In the genomic region with DNA sequence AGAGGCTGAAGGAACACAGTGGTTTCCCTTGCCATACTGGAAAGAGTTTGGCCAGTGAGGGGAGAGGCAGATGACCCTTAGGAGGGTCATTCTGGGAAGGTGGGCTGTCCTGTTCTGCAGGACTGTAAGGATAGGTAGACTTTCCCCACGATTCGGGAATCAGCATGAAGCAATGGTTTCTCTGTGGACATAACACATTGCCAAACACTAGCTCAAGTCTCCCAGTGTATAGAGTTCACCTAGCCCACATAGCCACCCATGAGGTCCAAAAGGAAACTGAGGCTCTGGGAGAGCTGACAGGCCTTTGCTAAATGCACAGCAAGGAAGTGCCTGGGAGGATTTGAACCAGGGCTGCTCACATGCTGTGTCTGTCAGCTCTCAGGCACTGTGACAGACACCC, we compare ENCODE assay signal across 21 mouse cellular contexts. TPM values are rescaled to one million over a fixed set of nuclear protein-coding genes. Genes with fewer than 3 reads are reported as not detected.
A peak's percentile ranks its signal among the peaks of the same experiment; 100 is the strongest.
DNase-seq lines count a peak whose midpoint lies in the region; ATAC-seq and TF ChIP-seq lines count a peak whose summit lies in the region.
"Had no signal": no experiment of that assay in that cellular context is flagged by ENCODE, and none has a peak within 500 bp of the region (broad histone marks: within the 10 kb centered on the region; RNA-seq: fewer than 3 reads in every experiment).

No protein-coding gene starts in this region.

- peaks cover 21% of the 10 kb centered on the region for H3K36me3 ChIP-seq in intestine, postnatal 0 days (ENCODE audit: control insufficient read depth, insufficient read depth)
- no peaks in the 10 kb centered on the region for H3K36me3 ChIP-seq in intestine, embryonic 15.5 days
- no peaks in the 10 kb centered on the region for H3K36me3 ChIP-seq in testis, adult 2 months (ENCODE audit: control insufficient read depth, insufficient read depth, low read length)
- no peaks in the 10 kb centered on the region for H3K36me3 ChIP-seq in midbrain, embryonic 11.5 days (ENCODE audit: control insufficient read depth, insufficient read depth, low read length)
- H3K36me3 ChIP-seq: limb, embryonic 10.5 days; midbrain, embryonic 15.5 days had no signal

- 87% methylated on average over 2 of the region's 2 CpGs for WGBS in intestine, postnatal 0 days
- 94% methylated on average over 2 of the region's 2 CpGs for WGBS in intestine, embryonic 15.5 days
- 86% methylated on average over 2 of the region's 2 CpGs for WGBS in midbrain, embryonic 11.5 days

- TF ChIP-seq CTCF in gastrocnemius, adult 2 months (IDR thresholded peaks at IDR 0.05), result no peak
- no peak for TF ChIP-seq CTCF in intestine, postnatal 0 days (IDR thresholded peaks at IDR 0.05; ENCODE audit: low read depth)
- TF ChIP-seq CTCF in testis, adult 2 months (IDR thresholded peaks at IDR 0.05; ENCODE audit: control insufficient read depth, insufficient read depth, insufficient replicate concordance, low read depth, low read length), result no peak

- TF ChIP-seq POLR2A in testis, adult 2 months (IDR thresholded peaks at IDR 0.05; ENCODE audit: control insufficient read depth, low read depth, low read length), result no peak

- H3K9me3 ChIP-seq in intestine, postnatal 0 days (ENCODE audit: control insufficient read depth), result no peaks in the 10 kb centered on the region
- no peaks in the 10 kb centered on the region for H3K9me3 ChIP-seq in intestine, embryonic 15.5 days
- no peaks in the 10 kb centered on the region for H3K9me3 ChIP-seq in midbrain, embryonic 11.5 days (ENCODE audit: control insufficient read depth, low read length)
- H3K9me3 ChIP-seq: limb, embryonic 10.5 days; midbrain, embryonic 15.5 days had no signal

- H3K4me3 ChIP-seq in gastrocnemius, adult 2 months, result no peak overlapping the region; the same call in 1 of the 2 replicates
- no peak overlapping the region for H3K4me3 ChIP-seq in intestine, postnatal 0 days (ENCODE audit: low read depth, low read length)
- H3K4me3 ChIP-seq in intestine, embryonic 15.5 days (replicated peaks), result no peak overlapping the region
- no peak overlapping the region for H3K4me3 ChIP-seq in testis, adult 2 months (ENCODE audit: control insufficient read depth, low read depth, low read length)
- no peak overlapping the region for H3K4me3 ChIP-seq in midbrain, embryonic 11.5 days (ENCODE audit: low read depth, low read length)
- H3K4me3 ChIP-seq: limb, embryonic 10.5 days; midbrain, embryonic 15.5 days had no signal

- peak overlapping the region; percentile 81 for H3K27ac ChIP-seq in gastrocnemius, adult 2 months
- peak overlapping the region; percentile 50; the same call in 1 of the 2 replicates for H3K27ac ChIP-seq in intestine, postnatal 0 days (ENCODE audit: low read depth, low read length)
- H3K27ac ChIP-seq in intestine, embryonic 15.5 days, result no peak overlapping the region
- H3K27ac ChIP-seq in testis, adult 2 months (ENCODE audit: control insufficient read depth, insufficient read depth, low read depth, low read length), result peak overlapping the region; percentile 23; the same call in 1 of the 2 replicates
- H3K27ac ChIP-seq in midbrain, embryonic 11.5 days (ENCODE audit: low read depth, low read length), result no peak overlapping the region
- H3K27ac ChIP-seq: limb, embryonic 10.5 days; midbrain, embryonic 15.5 days had no signal

- H3K4me2 ChIP-seq in intestine, postnatal 0 days (replicated peaks; ENCODE audit: low read depth), result no peak overlapping the region
- no peak overlapping the region for H3K4me2 ChIP-seq in intestine, embryonic 15.5 days (replicated peaks)
- no peak overlapping the region for H3K4me2 ChIP-seq in midbrain, embryonic 11.5 days
- H3K4me2 ChIP-seq: lung, embryonic 14.5 days; midbrain, embryonic 15.5 days had no signal

- H3K27me3 ChIP-seq in intestine, postnatal 0 days (replicated peaks; ENCODE audit: control insufficient read depth, insufficient read depth, low read length), result no peaks in the 10 kb centered on the region
- no peaks in the 10 kb centered on the region for H3K27me3 ChIP-seq in intestine, embryonic 15.5 days (replicated peaks)
- H3K27me3 ChIP-seq in testis, adult 2 months (ENCODE audit: control insufficient read depth, insufficient read depth, low read length), result no peaks in the 10 kb centered on the region
- no peaks in the 10 kb centered on the region for H3K27me3 ChIP-seq in midbrain, embryonic 11.5 days (ENCODE audit: control insufficient read depth, insufficient read depth, low read length)
- H3K27me3 ChIP-seq: midbrain, embryonic 15.5 days had no signal

- no peak overlapping the region for H3K9ac ChIP-seq in intestine, postnatal 0 days (ENCODE audit: low read depth, low read length)
- H3K9ac ChIP-seq in intestine, embryonic 15.5 days, result no peak overlapping the region
- H3K9ac ChIP-seq in midbrain, embryonic 11.5 days (ENCODE audit: low read length), result no peak overlapping the region
- H3K9ac ChIP-seq: forebrain, postnatal 0 days; lung, embryonic 14.5 days; midbrain, embryonic 15.5 days had no signal

- intact Hi-C loops in gastrocnemius, adult 2 months (cut with DNase I), result no loop called here

- no peak for ATAC-seq in intestine, postnatal 0 days
- no peak for ATAC-seq in intestine, embryonic 15.5 days
- no peak for ATAC-seq in midbrain, embryonic 11.5 days (ENCODE audit: low FRiP score)
- ATAC-seq: forebrain, postnatal 0 days; midbrain, embryonic 15.5 days had no signal

- no peak for DNase-seq in gastrocnemius, adult 2 months
- no peak for DNase-seq in gastrocnemius, postnatal 10 days
- no peak for DNase-seq in testis, postnatal 14 days (ENCODE audit: low spot score)
- no peak for DNase-seq in midbrain, embryonic 11.5 days (ENCODE audit: low spot score, missing footprints)
- no peak for DNase-seq in layer of hippocampus, postnatal 14 days (ENCODE audit: low spot score in 2 of 2)
- DNase-seq: adrenal gland, postnatal 36 days; cerebellum, postnatal 14 days; forebrain, postnatal 0 days; gastrocnemius, postnatal 25 days; kidney, postnatal 25 days; layer of hippocampus, postnatal 36 days; lung, embryonic 14.5 days had no signal

- H3K4me1 ChIP-seq in intestine, postnatal 0 days (replicated peaks; ENCODE audit: control insufficient read depth, insufficient read depth, low read length), result no peaks in the 10 kb centered on the region
- no peaks in the 10 kb centered on the region for H3K4me1 ChIP-seq in intestine, embryonic 15.5 days (replicated peaks)
- H3K4me1 ChIP-seq in testis, adult 2 months (ENCODE audit: control insufficient read depth, insufficient read depth, low read length), result peaks cover 2% of the 10 kb centered on the region; the same call in 1 of the 2 replicates
- no peaks in the 10 kb centered on the region for H3K4me1 ChIP-seq in midbrain, embryonic 11.5 days (ENCODE audit: control insufficient read depth, insufficient read depth, low read length)
- H3K4me1 ChIP-seq: limb, embryonic 10.5 days; midbrain, embryonic 15.5 days had no signal

RNA-seq across cellular contexts. Expression of gene Irak2, which starts 5.7 kb away (rescaled TPM):
- 1 to 10 TPM; 3.9 to 6.1 TPM for total RNA-seq in gastrocnemius, adult 2 months (2021)
- 1 to 10 TPM; 6.3 to 7.2 TPM for total RNA-seq in gastrocnemius, postnatal 10 days (2021)
- polyA plus RNA-seq in intestine, postnatal 0 days (2015; fragmentation: Nextera tagmentation; extraction: Ambion mirVana), result 21.2 and 26.1 TPM in 2 replicates
- 11.0 and 13.9 TPM in 2 replicates for polyA plus RNA-seq in intestine, embryonic 15.5 days (2015; fragmentation: Nextera tagmentation; extraction: Ambion mirVana)
- polyA plus RNA-seq in testis, adult 2 months (2012; rRNA removed), result 2.4 and 3.3 TPM in 2 replicates
- 1.6 and 1.9 TPM in 2 replicates for polyA plus RNA-seq in midbrain, embryonic 11.5 days (2014; fragmentation: Nextera tagmentation; extraction: Ambion mirVana)
- total RNA-seq in layer of hippocampus, postnatal 14 days (2021), result 10 to 100 TPM; 19.9 to 20.0 TPM

RNA-seq across cellular contexts. Expression of gene Vhl, which starts 20.2 kb away (rescaled TPM):
- total RNA-seq in gastrocnemius, adult 2 months (2021), result 1 to 10 TPM; 5.1 to 5.9 TPM
- 10 to 100 TPM; 10.1 to 13.4 TPM for total RNA-seq in gastrocnemius, postnatal 10 days (2021)
- 18.4 and 20.6 TPM in 2 replicates for polyA plus RNA-seq in intestine, postnatal 0 days (2015; fragmentation: Nextera tagmentation; extraction: Ambion mirVana)
- polyA plus RNA-seq in intestine, embryonic 15.5 days (2015; fragmentation: Nextera tagmentation; extraction: Ambion mirVana), result 33.3 and 37.5 TPM in 2 replicates
- 222 and 254 TPM in 2 replicates for polyA plus RNA-seq in testis, adult 2 months (2012; rRNA removed)
- 60.9 and 62.4 TPM in 2 replicates for polyA plus RNA-seq in midbrain, embryonic 11.5 days (2014; fragmentation: Nextera tagmentation; extraction: Ambion mirVana)
- total RNA-seq in layer of hippocampus, postnatal 14 days (2021), result 10 to 100 TPM; 51.9 to 54.7 TPM

RNA-seq across cellular contexts. Expression of gene Brk1, which starts 39.4 kb away (rescaled TPM):
- total RNA-seq in gastrocnemius, adult 2 months (2021), result 10 to 100 TPM; 37.3 to 46.0 TPM
- total RNA-seq in gastrocnemius, postnatal 10 days (2021), result 10 to 100 TPM; 64.2 to 66.3 TPM
- polyA plus RNA-seq in intestine, postnatal 0 days (2015; fragmentation: Nextera tagmentation; extraction: Ambion mirVana), result 185 and 187 TPM in 2 replicates
- 198 and 201 TPM in 2 replicates for polyA plus RNA-seq in intestine, embryonic 15.5 days (2015; fragmentation: Nextera tagmentation; extraction: Ambion mirVana)
- polyA plus RNA-seq in testis, adult 2 months (2012; rRNA removed), result 60.9 and 70.2 TPM in 2 replicates
- 223 and 232 TPM in 2 replicates for polyA plus RNA-seq in midbrain, embryonic 11.5 days (2014; fragmentation: Nextera tagmentation; extraction: Ambion mirVana)
- total RNA-seq in layer of hippocampus, postnatal 14 days (2021), result 100 to 1,000 TPM; 228 to 229 TPM

RNA-seq across cellular contexts. Expression of gene Fancd2os, which starts 43.5 kb away (rescaled TPM):
- not detected for total RNA-seq in gastrocnemius, adult 2 months (2021)
- not detected for total RNA-seq in gastrocnemius, postnatal 10 days (2021)
- polyA plus RNA-seq in intestine, postnatal 0 days (2015; fragmentation: Nextera tagmentation; extraction: Ambion mirVana), result 0.33 TPM in 1 of 2 replicates, not detected in the other
- polyA plus RNA-seq in intestine, embryonic 15.5 days (2015; fragmentation: Nextera tagmentation; extraction: Ambion mirVana), result 0.13 TPM in 1 of 2 replicates, not detected in the other
- 23.8 and 29.9 TPM in 2 replicates for polyA plus RNA-seq in testis, adult 2 months (2012; rRNA removed)
- polyA plus RNA-seq in midbrain, embryonic 11.5 days (2014; fragmentation: Nextera tagmentation; extraction: Ambion mirVana), result 0.42 and 0.47 TPM in 2 replicates
- total RNA-seq in layer of hippocampus, postnatal 14 days (2021), result under 1 TPM; 0.23 to 0.45 TPM
- total RNA-seq: forebrain, postnatal 0 days; gastrocnemius, postnatal 25 days; megakaryocyte progenitor cell, adult 5-6 weeks had no signal
- polyA plus RNA-seq: embryonic facial prominence, embryonic 11.5 days; forebrain, postnatal 0 days; hindbrain, embryonic 11.5 days; inflammation-experienced regulatory T-cells, adult 6 months had no signal

RNA-seq across cellular contexts. Expression of gene Tatdn2, which starts 52.9 kb away (rescaled TPM):
- total RNA-seq in gastrocnemius, adult 2 months (2021), result 10 to 100 TPM; 36.4 to 41.1 TPM
- 10 to 100 TPM; 36.1 to 37.8 TPM for total RNA-seq in gastrocnemius, postnatal 10 days (2021)
- 1.1 and 1.5 TPM in 2 replicates for polyA plus RNA-seq in intestine, postnatal 0 days (2015; fragmentation: Nextera tagmentation; extraction: Ambion mirVana)
- polyA plus RNA-seq in intestine, embryonic 15.5 days (2015; fragmentation: Nextera tagmentation; extraction: Ambion mirVana), result 0.97 and 1.2 TPM in 2 replicates
- polyA plus RNA-seq in testis, adult 2 months (2012; rRNA removed), result 14.2 and 15.9 TPM in 2 replicates
- polyA plus RNA-seq in midbrain, embryonic 11.5 days (2014; fragmentation: Nextera tagmentation; extraction: Ambion mirVana), result 1.0 and 1.7 TPM in 2 replicates
- 10 to 100 TPM; 66.2 to 72.0 TPM for total RNA-seq in layer of hippocampus, postnatal 14 days (2021)

Comparison
In these comparisons a context has a peak if more than half of its experiments do, and no peak if none do; other contexts are left out.
1. H3K27ac ChIP-seq: peak in gastrocnemius, adult 2 months (single experiment), intestine, postnatal 0 days (single experiment) and testis, adult 2 months (single experiment); none in intestine, embryonic 15.5 days (single experiment) and midbrain, embryonic 11.5 days (single experiment).